Mouse (Mus musculus): ENCODE measurements around the gene Dnah8.

- no peak for TF ChIP-seq POLR2A (IDR thresholded peaks at IDR 0.05; ENCODE audit: borderline replicate concordance, insufficient read depth, low read length)
- TF ChIP-seq CTCF (IDR thresholded peaks at IDR 0.05; ENCODE audit: borderline replicate concordance, insufficient read depth, low read depth, low read length): no peak
Observed at GRCm38 (mm10) chr17:30800261-30800985, 176.3 kb downstream of the Dnah8 start.
